Comparison of ENCODE assay signal across 8 mouse cellular contexts in genomic region chr7:65370381-65370786, GRCm38 (mm10).
DNase-seq lines count a peak whose midpoint lies in the region; ATAC-seq and TF ChIP-seq lines count a peak whose summit lies in the region.

No protein-coding gene starts in this region.

- TF ChIP-seq POLR2A in ES-Bruce4 (IDR thresholded peaks at IDR 0.05; ENCODE audit: insufficient read depth, low read length), result no peak

- H3K27me3 ChIP-seq in ES-Bruce4 (ENCODE audit: control insufficient read depth, insufficient read depth, low read length, poor library complexity, severe bottlenecking), result no peaks in the 10 kb centered on the region
- H3K27me3 ChIP-seq in heart, embryonic 15.5 days, result no peaks in the 10 kb centered on the region
- H3K27me3 ChIP-seq in limb, embryonic 12.5 days, result no peaks in the 10 kb centered on the region
- H3K27me3 ChIP-seq in midbrain, embryonic 16.5 days (ENCODE audit: control insufficient read depth, insufficient read depth, low read depth, low read length), result no peaks in the 10 kb centered on the region

- H3K27ac ChIP-seq in ES-Bruce4 (ENCODE audit: insufficient read depth, low read length), result no peak overlapping the region
- H3K27ac ChIP-seq in heart, embryonic 15.5 days, result peak overlapping the region; percentile 94
- peak overlapping the region; percentile 94 for H3K27ac ChIP-seq in limb, embryonic 12.5 days
- peak overlapping the region; percentile 82 for H3K27ac ChIP-seq in midbrain, embryonic 16.5 days (ENCODE audit: low read length)

- no peak; the same call in none of the 2 replicates for ATAC-seq in heart, embryonic 15.5 days (replicated peaks; ENCODE audit: insufficient number of reproducible peaks, insufficient read depth, low FRiP score, low read depth)
- ATAC-seq in limb, embryonic 12.5 days (ENCODE audit: insufficient number of reproducible peaks, insufficient read depth, low FRiP score, low TSS enrichment, low read depth), result 0 out of 2 replicates have a peak, but pooled peaks have one; percentile 24
- ATAC-seq in midbrain, embryonic 16.5 days, result peak; percentile 63

- H3K36me3 ChIP-seq in ES-Bruce4 (ENCODE audit: control insufficient read depth, insufficient read depth, low read length, poor library complexity, severe bottlenecking), result no peaks in the 10 kb centered on the region
- H3K36me3 ChIP-seq in heart, embryonic 15.5 days, result no peaks in the 10 kb centered on the region
- no peaks in the 10 kb centered on the region for H3K36me3 ChIP-seq in limb, embryonic 12.5 days
- H3K36me3 ChIP-seq in midbrain, embryonic 16.5 days (ENCODE audit: control insufficient read depth, insufficient read depth, low read length), result no peaks in the 10 kb centered on the region

- DNase-seq in embryo, embryonic 10 days (ENCODE audit: low spot score), result peak; percentile 52
- no peak for DNase-seq in embryo, embryonic 9.5 days (ENCODE audit: extremely low spot score)
- DNase-seq in embryo, embryonic 10.5 days (ENCODE audit: low spot score), result peak; percentile 49
- DNase-seq in layer of hippocampus, adult 9-10 months (ENCODE audit: low spot score), result no peak

- H3K4me1 ChIP-seq in ES-Bruce4 (ENCODE audit: control insufficient read depth, insufficient read depth, low read length), result no peaks in the 10 kb centered on the region
- H3K4me1 ChIP-seq in heart, embryonic 15.5 days (replicated peaks), result peaks cover 48% of the 10 kb centered on the region
- peaks cover 29% of the 10 kb centered on the region for H3K4me1 ChIP-seq in limb, embryonic 12.5 days (replicated peaks)
- H3K4me1 ChIP-seq in midbrain, embryonic 16.5 days (ENCODE audit: control insufficient read depth, insufficient read depth, low read length), result peaks cover 7% of the 10 kb centered on the region

- under 1% methylated on average over 31 of the region's 46 CpGs for WGBS in heart, embryonic 15.5 days
- WGBS in limb, embryonic 12.5 days, result under 1% methylated on average over 24 of the region's 46 CpGs
- 0% methylated on average over 40 of the region's 46 CpGs for WGBS in midbrain, embryonic 16.5 days

- peak overlapping the region; percentile 96 for H3K9ac ChIP-seq in ES-Bruce4 (ENCODE audit: low read depth, poor library complexity, severe bottlenecking)
- peak overlapping the region; percentile 73 for H3K9ac ChIP-seq in heart, embryonic 15.5 days
- H3K9ac ChIP-seq in limb, embryonic 12.5 days (replicated peaks), result peak overlapping the region; percentile 87
- H3K9ac ChIP-seq in midbrain, embryonic 16.5 days (ENCODE audit: low read depth, low read length), result peak overlapping the region; percentile 75

- TF ChIP-seq CTCF in ES-Bruce4 (IDR thresholded peaks at IDR 0.05; ENCODE audit: low read depth, low read length), result no peak

- TF ChIP-seq EP300 in ES-Bruce4 (IDR thresholded peaks at IDR 0.05; ENCODE audit: insufficient read depth, low read depth, low read length), result no peak

- H3K4me2 ChIP-seq in heart, embryonic 15.5 days, result peak overlapping the region; percentile 67
- H3K4me2 ChIP-seq in limb, embryonic 12.5 days, result peak overlapping the region; percentile 74
- peak overlapping the region; percentile 96 for H3K4me2 ChIP-seq in midbrain, embryonic 16.5 days (ENCODE audit: low read length)

- H3K4me3 ChIP-seq in ES-Bruce4 (ENCODE audit: low read depth, low read length), result peak overlapping the region; percentile 86
- peak overlapping the region; percentile 88 for H3K4me3 ChIP-seq in heart, embryonic 15.5 days
- peak overlapping the region; percentile 88 for H3K4me3 ChIP-seq in limb, embryonic 12.5 days (replicated peaks)
- peak overlapping the region; percentile 87 for H3K4me3 ChIP-seq in midbrain, embryonic 16.5 days (ENCODE audit: low read depth, low read length)

- no peaks in the 10 kb centered on the region for H3K9me3 ChIP-seq in ES-Bruce4 (replicated peaks; ENCODE audit: control insufficient read depth, insufficient read depth, low read length, poor library complexity, severe bottlenecking)
- H3K9me3 ChIP-seq in heart, embryonic 15.5 days (replicated peaks), result no peaks in the 10 kb centered on the region
- no peaks in the 10 kb centered on the region for H3K9me3 ChIP-seq in limb, embryonic 12.5 days
- no peaks in the 10 kb centered on the region for H3K9me3 ChIP-seq in midbrain, embryonic 16.5 days (replicated peaks; ENCODE audit: control insufficient read depth, low read length, poor library complexity, severe bottlenecking)

Comparison
In these comparisons a context has a peak if more than half of its experiments do, and no peak if none do; other contexts are left out.
1. DNase-seq: peak in embryo, embryonic 10 days (single experiment) and embryo, embryonic 10.5 days (single experiment); none in embryo, embryonic 9.5 days (single experiment) and layer of hippocampus, adult 9-10 months (single experiment).
2. Peak in every context shown above with its lines, with median percentiles within 50 percentile points of each other: H3K4me3 ChIP-seq, H3K9ac ChIP-seq and H3K4me2 ChIP-seq.